Mouse (Mus musculus) heart, adult 9 months (tissue): ENCODE data around the gene Pmvk.

Experiments used
- DNase-seq, 2 experiments: peaks; one replicate each; pipeline ENCODE4 v3.0.0; 2022; ENCODE audit warnings: low spot score in 2 of 2

Gene Pmvk

GRCm38 (mm10) chr3:89454401-89455177 lies at the start of gene Pmvk:
Pmvk (plus strand) TSS chr3:89454541.
- DNase-seq: no peak

- DNase-seq: no peak
Observed at GRCm38 (mm10) chr3:89406887-89407286, 47.5 kb upstream of the Pmvk start.

GRCm38 (mm10) chr3:89408448-89408847 lies 45.9 kb upstream of the Pmvk start:
- DNase-seq: no peak

GRCm38 (mm10) chr3:89409701-89410100 lies 44.6 kb upstream of the Pmvk start:
- DNase-seq: no peak

GRCm38 (mm10) chr3:89410864-89411263 lies 43.5 kb upstream of the Pmvk start:
- no peak for DNase-seq

- DNase-seq: peak; percentile 99 to 100
Observed at GRCm38 (mm10) chr3:89411490-89412393, 42.6 kb upstream of the Pmvk start, which contains the start of gene Flad1. Flad1 (minus strand) TSS chr3:89411870.

GRCm38 (mm10) chr3:89416158-89416557 lies 38.2 kb upstream of the Pmvk start:
- no peak for DNase-seq

- no peak for DNase-seq
Observed at GRCm38 (mm10) chr3:89417131-89417530, 37.2 kb upstream of the Pmvk start.

GRCm38 (mm10) chr3:89417840-89418169 lies 36.5 kb upstream of the Pmvk start:
- no peak for DNase-seq

GRCm38 (mm10) chr3:89418170-89418860 lies 36.0 kb upstream of the Pmvk start, which contains the start of the genes Cks1b and Shc1:
Cks1b (minus strand) TSS chr3:89418383.
Shc1 (plus strand) TSS chr3:89418443.
- DNase-seq: peak; percentile 98 to 99

GRCm38 (mm10) chr3:89418861-89419250 lies 35.5 kb upstream of the Pmvk start:
- peak; percentile 83 to 87 for DNase-seq

GRCm38 (mm10) chr3:89419571-89419970 lies 34.8 kb upstream of the Pmvk start:
- peak; percentile 81 to 83 for DNase-seq

- DNase-seq: no peak
Observed at GRCm38 (mm10) chr3:89419981-89420380, 34.4 kb upstream of the Pmvk start.

- DNase-seq: no peak
Observed at GRCm38 (mm10) chr3:89420421-89420820, 33.9 kb upstream of the Pmvk start.

- DNase-seq: peak; percentile 91 to 94
Observed at GRCm38 (mm10) chr3:89421002-89421774, 33.2 kb upstream of the Pmvk start.

GRCm38 (mm10) chr3:89421810-89422473 lies 32.4 kb upstream of the Pmvk start:
- peak in 1 of 2 experiments; percentile 29 for DNase-seq

GRCm38 (mm10) chr3:89422556-89423205 lies 31.7 kb upstream of the Pmvk start:
- DNase-seq: no peak

- no peak for DNase-seq
Observed at GRCm38 (mm10) chr3:89424416-89425140, 29.8 kb upstream of the Pmvk start.

- no peak for DNase-seq
Observed at GRCm38 (mm10) chr3:89425141-89425525, 29.2 kb upstream of the Pmvk start.
